Mouse (Mus musculus): Measurements from ENCODE around the gene Rnf26.

Rnf26 gene

DNA sequence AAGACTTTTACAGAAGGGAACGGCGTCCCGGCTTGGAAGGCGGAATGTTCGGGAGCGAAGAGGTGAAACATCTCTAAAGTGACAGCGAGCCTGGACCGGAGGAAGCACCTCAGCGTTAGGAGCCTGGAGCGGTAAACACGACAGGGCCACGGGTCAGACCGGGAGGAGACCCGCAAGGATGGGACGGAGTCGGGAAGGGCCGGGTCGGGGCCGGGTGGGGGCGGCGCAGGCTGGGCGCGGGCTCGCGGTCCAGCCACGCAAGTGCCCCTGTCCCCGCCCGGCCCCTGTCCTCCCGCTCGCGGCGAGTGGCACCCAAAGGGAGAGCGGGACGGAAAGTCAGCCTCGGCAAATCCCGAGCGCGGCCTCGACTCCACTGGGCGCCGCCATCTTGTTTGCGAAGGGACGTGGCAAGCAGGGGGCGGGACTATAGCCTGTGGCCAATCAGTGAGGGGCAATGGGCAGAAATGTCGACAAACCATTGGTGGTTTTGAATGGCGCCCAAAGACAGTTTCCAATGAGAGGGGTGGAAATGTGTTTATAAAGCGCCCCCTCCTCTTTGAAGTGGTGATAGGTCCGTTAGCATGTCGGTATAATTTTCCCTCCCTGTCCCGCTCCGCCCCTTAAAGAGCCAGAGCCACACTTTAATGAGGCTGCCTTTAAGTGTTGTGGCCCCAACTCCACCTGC lies at the start of gene Rnf26, which contains the start of gene Gm49380:
TSS of gene Rnf26 (minus strand) at position 413 of the 685 bp plus-strand sequence.
TSS of gene Gm49380 (minus strand) at position 396 of the 685 bp plus-strand sequence.
- peak; percentile 94 to 98 for DNase-seq (ENCODE audit: low spot score in 2 of 2)

DNA sequence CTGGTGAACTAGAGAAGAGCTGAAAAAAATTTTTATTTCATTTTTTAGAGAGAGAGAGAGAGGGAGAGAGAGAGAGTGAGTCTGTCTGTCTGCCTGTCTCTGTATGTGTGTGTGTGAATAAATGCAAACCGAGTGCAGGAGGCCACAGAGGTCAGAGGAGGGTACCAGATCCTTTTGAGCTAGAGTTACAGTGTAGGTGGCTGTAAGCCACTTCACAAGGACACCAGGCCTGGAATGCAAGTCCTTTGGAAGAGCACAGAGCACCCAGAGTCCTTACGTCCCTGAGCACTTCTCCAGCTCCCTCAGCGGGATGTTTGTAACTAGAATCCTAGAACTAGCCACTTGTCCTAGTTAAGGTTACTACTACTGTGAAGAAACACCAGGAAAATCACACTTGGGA lies 46.6 kb upstream of the Rnf26 start:
- DNase-seq (ENCODE audit: low spot score in 2 of 2) = no peak

- DNase-seq (ENCODE audit: low spot score in 2 of 2) = no peak
Observed at GRCm38 (mm10) chr9:44147290-44147689, 34.0 kb upstream of the Rnf26 start.

DNA sequence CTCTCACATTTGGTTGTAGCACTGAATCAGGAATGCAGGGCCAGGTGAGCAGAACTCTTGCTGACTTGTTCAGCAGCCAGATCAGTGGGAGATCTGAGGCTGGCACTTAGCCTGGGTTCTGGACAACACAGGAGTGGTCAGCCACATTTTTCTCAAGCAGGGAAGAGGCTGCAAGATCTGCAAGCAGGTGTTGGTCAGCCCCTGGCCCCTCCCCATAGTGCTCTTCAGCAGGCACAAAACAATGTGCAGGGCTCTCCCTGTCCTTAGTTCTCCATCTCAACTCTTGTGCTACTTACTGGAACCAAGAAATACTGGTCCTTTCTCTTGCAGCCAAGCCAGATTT lies 31.4 kb upstream of the Rnf26 start:
- no peak for DNase-seq (ENCODE audit: low spot score in 2 of 2)

DNA sequence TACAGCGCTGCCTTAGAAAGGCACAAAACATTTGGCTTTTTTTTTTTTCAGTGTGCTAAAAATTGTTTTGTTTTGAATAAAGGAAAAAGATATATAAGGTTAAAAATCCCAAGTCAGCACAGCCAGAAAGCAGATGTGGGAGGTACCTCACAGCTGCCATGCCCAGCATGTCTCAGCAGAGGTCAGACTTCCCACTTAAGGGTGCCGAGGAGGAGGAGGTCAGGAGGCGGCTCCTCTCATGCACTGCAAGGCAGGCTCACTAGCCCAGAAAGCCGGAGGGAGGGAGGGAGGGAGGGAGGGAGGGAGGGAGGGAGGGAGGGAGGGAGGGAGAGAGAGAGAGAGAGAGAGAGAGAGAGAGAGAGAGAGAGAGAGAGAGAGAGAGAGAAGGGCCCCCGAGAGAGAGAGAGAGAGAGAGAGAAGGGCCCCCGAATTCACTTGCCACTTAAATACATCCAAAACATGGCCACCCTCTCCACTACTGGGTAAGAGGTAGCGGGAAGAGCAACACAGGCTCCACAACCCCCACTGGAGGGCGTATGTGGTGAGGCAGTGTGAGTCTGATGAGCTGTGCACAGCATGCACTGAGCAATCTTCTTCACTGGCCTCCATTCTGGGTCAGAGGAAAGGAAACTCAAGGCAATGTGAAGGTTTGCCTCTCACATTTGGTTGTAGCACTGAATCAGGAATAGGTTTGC lies 30.9 kb upstream of the Rnf26 start:
- DNase-seq (ENCODE audit: low spot score in 2 of 2) = no peak

GRCm38 (mm10) chr9:44143421-44143820 lies 30.1 kb upstream of the Rnf26 start:
- DNase-seq (ENCODE audit: low spot score in 2 of 2) = no peak

- no peak for DNase-seq (ENCODE audit: low spot score in 2 of 2)
Observed at GRCm38 (mm10) chr9:44141951-44142350, 28.6 kb upstream of the Rnf26 start.

DNA sequence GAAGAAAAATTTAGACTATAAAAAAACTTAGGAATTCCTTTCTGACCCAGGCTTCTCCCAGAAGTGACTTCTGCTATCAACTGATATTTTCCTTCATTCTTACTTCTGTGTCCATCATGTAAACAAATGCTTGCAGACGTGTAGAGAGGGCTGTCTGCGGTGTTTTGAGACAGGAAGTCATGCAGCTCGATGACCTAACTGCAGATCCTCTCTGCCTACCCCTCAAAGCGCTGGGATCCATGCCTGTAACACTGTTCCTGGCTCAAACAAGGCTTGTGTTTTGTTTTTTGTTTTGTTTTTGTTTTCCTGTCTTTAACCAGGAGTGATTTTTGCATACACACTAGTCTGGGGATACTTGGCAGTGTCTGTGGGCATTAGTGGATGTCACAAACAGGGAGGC lies 24.5 kb upstream of the Rnf26 start:
- DNase-seq (ENCODE audit: low spot score in 2 of 2) = no peak

DNA sequence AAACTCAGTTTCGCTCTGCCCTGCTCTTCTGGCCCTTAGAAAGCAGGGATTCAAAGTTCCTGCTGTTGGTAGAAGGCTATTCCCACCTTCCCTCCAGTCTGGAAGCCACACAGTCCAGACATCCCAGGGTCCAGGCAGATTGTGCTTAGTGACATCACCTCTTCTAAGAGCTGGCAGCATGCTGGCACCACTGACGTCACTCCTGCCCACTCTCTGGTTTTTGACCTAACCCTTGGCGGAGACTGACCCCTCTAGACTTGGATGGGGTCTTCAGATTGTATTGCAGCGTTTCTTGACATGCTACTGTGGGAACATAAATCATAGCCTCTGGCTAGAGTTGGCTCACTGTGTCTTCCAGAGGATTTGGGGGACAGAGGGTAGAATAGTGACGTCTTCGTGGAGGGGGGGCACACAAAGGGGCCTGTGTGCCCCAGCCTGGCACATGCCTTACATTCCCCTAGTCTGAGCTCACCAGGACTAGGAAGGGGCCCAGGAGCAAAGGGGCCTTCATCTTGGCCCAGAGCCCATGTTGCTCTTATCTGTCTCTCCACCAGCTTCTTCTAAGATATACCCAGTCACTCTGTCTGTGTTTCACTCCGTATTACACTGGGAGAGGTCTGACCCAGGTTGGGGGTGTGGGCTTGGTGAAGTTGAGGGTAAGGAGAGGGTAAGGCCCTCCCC lies 22.6 kb upstream of the Rnf26 start:
- no peak for DNase-seq (ENCODE audit: low spot score in 2 of 2)

- DNase-seq (ENCODE audit: low spot score in 2 of 2) = peak in 1 of 2 experiments; percentile 37
Observed at GRCm38 (mm10) chr9:44134851-44135730, 21.8 kb upstream of the Rnf26 start.

DNA sequence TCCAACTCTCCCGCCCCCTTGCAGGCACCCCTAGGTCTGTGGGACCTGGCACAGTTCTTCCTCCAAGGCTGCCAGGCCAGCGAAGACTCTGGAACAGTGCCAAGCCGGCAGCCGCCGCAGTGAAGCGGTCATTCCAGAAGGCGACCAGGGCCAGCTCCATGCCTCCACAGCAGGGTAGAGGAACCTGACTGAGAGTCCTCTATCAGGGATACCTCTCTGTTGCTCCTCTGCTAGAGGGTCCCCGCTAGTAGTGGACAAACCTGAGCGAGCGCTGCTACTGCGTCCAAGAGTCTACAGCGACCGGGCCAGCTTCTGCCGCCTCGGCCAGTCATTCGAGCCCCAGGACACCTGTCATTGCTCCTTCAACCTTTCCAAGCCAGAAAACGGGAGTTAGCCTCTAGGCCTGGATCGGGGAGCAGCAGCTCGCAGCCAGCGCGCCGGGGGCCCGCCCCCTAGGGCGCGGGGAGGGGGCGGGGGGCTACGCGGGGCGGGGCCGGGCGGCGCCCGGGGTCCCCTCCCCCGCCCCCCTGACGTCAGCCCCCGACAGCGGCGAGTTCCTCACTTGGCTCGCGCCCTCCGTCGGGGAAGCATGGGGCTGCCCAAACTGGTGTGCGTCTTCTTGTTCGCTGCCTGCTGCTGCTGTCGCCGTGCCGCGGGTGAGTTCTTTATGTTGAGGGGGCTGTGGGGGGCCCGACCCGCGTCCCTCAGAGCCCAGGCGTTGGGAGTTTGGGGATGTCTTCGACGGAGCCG lies 21.0 kb upstream of the Rnf26 start, which contains the start of gene Mcam:
TSS of gene Mcam (plus strand) at position 369 of the 750 bp plus-strand sequence.
- peak in 1 of 2 experiments; percentile 39 for DNase-seq (ENCODE audit: low spot score in 2 of 2)

GRCm38 (mm10) chr9:44133287-44133686 lies 20.0 kb upstream of the Rnf26 start:
- DNase-seq (ENCODE audit: low spot score in 2 of 2) = no peak

DNA sequence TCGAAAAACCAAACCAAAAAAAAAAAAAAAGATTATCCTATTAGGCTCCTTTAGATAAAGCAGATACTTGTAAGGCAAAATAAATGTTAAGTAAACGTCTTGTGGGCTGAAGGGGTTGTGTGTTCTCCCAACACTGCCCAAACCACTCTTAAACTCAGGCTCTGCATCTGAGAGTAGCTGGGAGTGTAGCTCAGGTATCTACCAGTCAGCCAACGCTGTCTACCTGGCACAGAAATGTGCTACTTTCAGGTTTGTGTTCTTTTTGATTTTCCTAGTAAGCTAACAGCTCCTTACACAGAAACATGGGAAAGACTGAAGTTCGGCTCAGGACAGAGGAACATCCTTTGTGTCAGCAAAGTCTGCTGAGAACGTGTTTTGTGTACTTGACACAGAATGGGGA lies 18.9 kb upstream of the Rnf26 start:
- no peak for DNase-seq (ENCODE audit: low spot score in 2 of 2)

DNA sequence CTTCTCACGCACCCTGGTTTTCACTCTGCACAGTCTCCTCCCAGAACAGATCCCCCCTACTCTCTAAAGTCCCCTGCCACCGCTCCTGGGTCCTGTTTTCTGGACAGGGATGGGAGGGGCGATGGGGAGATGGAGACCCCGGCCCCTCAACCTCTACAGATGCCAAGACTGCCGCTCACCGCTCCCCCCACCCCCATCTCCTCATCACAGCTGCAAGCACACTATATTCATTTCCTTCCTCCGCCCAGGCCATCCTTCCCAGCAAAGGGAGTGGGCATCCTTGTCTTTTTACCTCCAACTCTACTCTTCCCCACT lies 17.9 kb upstream of the Rnf26 start:
- DNase-seq (ENCODE audit: low spot score in 2 of 2) = no peak

DNA sequence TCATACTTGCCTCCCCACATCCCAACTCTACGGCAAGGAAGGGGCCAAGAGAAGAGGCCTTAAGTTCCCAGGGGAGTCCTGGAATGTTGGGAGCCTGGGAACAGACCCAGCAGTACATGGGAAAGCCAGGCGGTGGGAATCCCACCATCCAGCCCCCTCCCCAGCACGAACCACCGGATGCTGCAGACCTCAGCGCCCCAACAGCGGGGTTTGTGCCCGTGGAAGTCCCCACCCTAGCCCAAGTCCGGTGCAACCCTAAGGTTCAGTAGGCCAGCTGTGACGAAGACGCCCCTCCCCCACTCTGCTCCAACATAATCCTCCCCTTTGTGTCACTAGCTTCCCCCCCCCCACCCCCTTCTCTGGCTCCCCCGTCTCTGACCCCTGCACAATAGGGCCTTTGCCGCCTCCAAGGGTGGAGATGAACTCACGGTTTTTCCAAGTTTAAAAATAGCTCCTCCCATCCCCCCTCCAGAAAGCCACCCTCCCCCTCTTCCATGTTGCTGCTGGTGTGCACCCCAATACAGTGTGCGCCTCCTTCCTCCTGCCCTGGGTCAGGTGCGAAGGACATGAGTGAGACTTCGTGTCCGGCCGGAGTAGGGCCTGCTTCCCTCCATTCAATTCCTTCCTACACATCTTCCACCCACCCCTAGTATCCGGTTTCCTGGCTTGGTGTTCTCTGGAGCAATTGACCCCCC lies 17.4 kb upstream of the Rnf26 start:
- DNase-seq (ENCODE audit: low spot score in 2 of 2) = no peak

DNA sequence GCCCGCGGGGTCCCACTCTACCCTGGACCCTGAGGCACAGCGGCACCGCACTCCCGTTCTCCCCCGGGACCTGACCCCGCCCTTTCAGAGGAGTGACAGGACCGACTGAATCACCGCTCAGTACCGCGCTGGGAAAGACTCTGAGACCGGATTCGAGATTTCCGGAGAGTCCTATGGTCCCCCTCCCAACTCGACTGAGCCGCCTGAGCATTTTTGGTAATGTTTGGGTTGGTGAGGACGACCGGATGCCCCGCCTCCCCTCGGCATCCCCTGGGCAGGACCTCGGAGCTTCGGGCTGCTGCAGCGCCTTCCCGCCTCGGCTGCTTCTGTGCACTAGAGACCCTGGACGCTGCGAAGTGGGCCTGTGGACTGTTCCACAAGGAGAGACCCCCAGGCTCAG lies 16.7 kb upstream of the Rnf26 start:
- DNase-seq (ENCODE audit: low spot score in 2 of 2) = peak in 1 of 2 experiments; percentile 70

- DNase-seq (ENCODE audit: low spot score in 2 of 2) = no peak
Observed at GRCm38 (mm10) chr9:44129633-44130032, 16.3 kb upstream of the Rnf26 start.

GRCm38 (mm10) chr9:44127351-44127801 lies 14.1 kb upstream of the Rnf26 start:
- no peak for DNase-seq (ENCODE audit: low spot score in 2 of 2)

DNA sequence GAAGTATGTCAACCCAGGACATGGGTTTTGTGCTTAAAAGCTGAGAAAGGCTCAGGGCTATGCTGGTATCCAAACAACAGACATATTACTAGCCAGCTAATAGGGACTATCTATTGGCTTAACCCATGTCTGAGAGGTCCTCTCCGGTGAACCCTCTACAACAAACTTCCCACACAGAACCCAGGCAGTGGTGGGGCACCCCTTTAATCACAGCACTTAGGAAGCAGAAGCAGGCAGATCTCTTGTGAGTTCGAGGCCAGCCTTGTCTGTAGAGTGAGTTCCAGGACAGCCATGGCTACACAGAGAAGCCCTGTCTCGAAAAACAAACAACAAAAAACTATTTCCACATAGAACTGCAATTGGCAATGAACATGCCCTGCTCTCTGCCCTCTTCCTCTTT lies 13.4 kb upstream of the Rnf26 start:
- no peak for DNase-seq (ENCODE audit: low spot score in 2 of 2)

Data from spleen, postnatal 10 days (tissue).